Mouse (Mus musculus) c-Kit-negative CD71-positive TER-119-positive erythroid progenitor cells, embryonic 14.5 days (primary cell): ENCODE results near the gene Dnah7c.
"Not testable (repeated sequence)": the region's sequence is repeated elsewhere in the genome, so short reads cannot be mapped to it uniquely, and the experiment has no call there.

ENCODE experiments used
- DNase-seq: peaks from one replicate; pipeline ENCODE4 v3.0.0-alpha.2; 2013; ENCODE audit warnings: low read depth, low spot score

The Dnah7c gene

GRCm38 (mm10) chr1:46729731-46730130 is 304.3 kb downstream of the Dnah7c start:
- not testable (repeated sequence) for DNase-seq

GRCm38 (mm10) chr1:46733405-46734106 is 308.2 kb downstream of the Dnah7c start:
- not testable (repeated sequence) for DNase-seq

- DNase-seq: not testable (repeated sequence)
Observed at GRCm38 (mm10) chr1:46734455-46734854, 309.1 kb downstream of the Dnah7c start.

- DNase-seq: not testable (repeated sequence)
Observed at GRCm38 (mm10) chr1:46764600-46764999, 339.2 kb downstream of the Dnah7c start.

GRCm38 (mm10) chr1:46769318-46769717 is 343.9 kb downstream of the Dnah7c start:
- DNase-seq: not testable (repeated sequence)

- DNase-seq: not testable (repeated sequence)
Observed at GRCm38 (mm10) chr1:46770077-46770695, 344.8 kb downstream of the Dnah7c start.

GRCm38 (mm10) chr1:46782227-46782626 is 356.8 kb downstream of the Dnah7c start:
- not testable (repeated sequence) for DNase-seq

GRCm38 (mm10) chr1:46805074-46805473 is 379.7 kb downstream of the Dnah7c start:
- DNase-seq: no peak

GRCm38 (mm10) chr1:46808630-46809029 is 383.2 kb downstream of the Dnah7c start:
- DNase-seq: not testable (repeated sequence)

- no peak for DNase-seq
Observed at GRCm38 (mm10) chr1:46817934-46818333, 392.5 kb downstream of the Dnah7c start.

GRCm38 (mm10) chr1:46822256-46822972 is 397.0 kb downstream of the Dnah7c start:
- DNase-seq: no peak

- no peak for DNase-seq
Observed at GRCm38 (mm10) chr1:46830066-46830843, 404.9 kb downstream of the Dnah7c start.

- no peak for DNase-seq
Observed at GRCm38 (mm10) chr1:46831927-46832326, 406.5 kb downstream of the Dnah7c start.

GRCm38 (mm10) chr1:46843406-46843805 is 418.0 kb downstream of the Dnah7c start:
- DNase-seq: no peak

- no peak for DNase-seq
Observed at GRCm38 (mm10) chr1:46844281-46844680, 418.9 kb downstream of the Dnah7c start.

- no peak for DNase-seq
Observed at GRCm38 (mm10) chr1:46845221-46845620, 419.8 kb downstream of the Dnah7c start.

GRCm38 (mm10) chr1:46849758-46850157 is 424.4 kb downstream of the Dnah7c start:
- peak; percentile 41 for DNase-seq

- DNase-seq: no peak
Observed at GRCm38 (mm10) chr1:46851586-46851985, 426.2 kb downstream of the Dnah7c start.

- DNase-seq: no peak
Observed at GRCm38 (mm10) chr1:46852216-46852599, 426.8 kb downstream of the Dnah7c start.

- DNase-seq: no peak
Observed at GRCm38 (mm10) chr1:46852600-46853272, 427.3 kb downstream of the Dnah7c start.
